ENCODE assay signal across 18 mouse cellular contexts in the genomic region with DNA sequence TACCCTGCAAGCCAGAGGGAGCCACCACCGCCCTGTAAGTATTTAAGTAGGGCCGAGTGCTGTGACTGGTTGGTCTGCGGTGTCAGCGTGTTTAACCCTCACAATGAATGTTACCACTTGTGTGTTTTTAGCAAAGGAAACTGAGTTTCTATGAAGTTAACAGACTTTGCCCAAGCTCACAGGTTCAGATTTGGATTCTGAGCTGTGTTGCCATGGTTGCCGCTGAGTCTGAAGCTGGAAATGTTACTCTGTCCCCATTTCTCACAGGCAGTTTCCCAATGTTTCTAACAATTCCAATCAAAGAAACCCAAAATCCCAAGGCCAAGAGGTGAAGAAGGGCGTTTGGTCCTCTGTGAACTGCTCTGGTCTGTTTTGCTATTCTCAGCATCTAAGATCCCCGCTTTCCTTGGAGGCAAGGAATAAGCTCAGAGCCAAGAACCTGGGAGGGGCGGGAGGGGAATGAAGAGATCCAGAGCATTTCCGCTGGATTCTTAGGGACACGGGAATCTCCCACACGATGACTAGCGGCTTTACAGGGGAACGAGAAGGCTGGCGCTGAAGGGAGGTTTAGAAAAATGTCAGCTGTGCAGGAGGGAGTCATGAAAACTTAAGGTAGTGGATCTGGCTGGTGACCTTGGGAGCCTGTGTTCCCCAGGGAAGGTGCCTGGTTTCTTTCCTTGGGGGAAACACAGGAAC.
DNase-seq lines count a peak whose midpoint lies in the region; ATAC-seq and TF ChIP-seq lines count a peak whose summit lies in the region.
"Had no signal": no experiment of that assay in that cellular context is flagged by ENCODE, and none has a peak within 500 bp of the region (broad histone marks: within the 10 kb centered on the region; RNA-seq: fewer than 3 reads in every experiment).

No protein-coding gene starts in this region.

- peak overlapping the region; percentile 15; the same call in 1 of the 2 replicates for H3K4me3 ChIP-seq in gastrocnemius, adult 2 months
- H3K4me3 ChIP-seq: limb, embryonic 13.5 days; liver, embryonic 15.5 days; midbrain, embryonic 12.5 days; neural tube, embryonic 12.5 days had no signal

- ATAC-seq in erythroid progenitor cell, adult 5-6 weeks (replicated peaks; ENCODE audit: low FRiP score, poor library complexity, severe bottlenecking), result no peak
- no peak for ATAC-seq in CD4-positive, CD25-positive, alpha-beta regulatory T cell, adult 4 months
- ATAC-seq: hindbrain, postnatal 0 days had no signal

- no peak overlapping the region for H3K27ac ChIP-seq in gastrocnemius, adult 2 months
- H3K27ac ChIP-seq: hindbrain, postnatal 0 days; limb, embryonic 13.5 days; liver, embryonic 15.5 days; midbrain, embryonic 12.5 days; neural tube, embryonic 12.5 days had no signal

- no peak for TF ChIP-seq CTCF in gastrocnemius, adult 2 months (IDR thresholded peaks at IDR 0.05)

- intact Hi-C loops in gastrocnemius, adult 2 months (cut with DNase I), result no loop called here

- DNase-seq in gastrocnemius, adult 2 months, result no peak
- DNase-seq in gastrocnemius, postnatal 4 days (ENCODE audit: low spot score in 2 of 2), result no peak
- peak; percentile 41 for DNase-seq in right cerebral cortex, adult 18-20 months
- no peak for DNase-seq in right cerebral cortex, postnatal 25 days
- peak; percentile 40 for DNase-seq in embryo, embryonic 11 days
- peak; percentile 59 for DNase-seq in telencephalon, adult 2 months (ENCODE audit: low read depth, low spot score)
- DNase-seq: adrenal gland, postnatal 36 days; cerebellum, postnatal 14 days; gastrocnemius, postnatal 25 days; kidney, adult 8-10 months; lung, postnatal 36 days had no signal

Comparison
In these comparisons a context has a peak if more than half of its experiments do, and no peak if none do; other contexts are left out.
1. DNase-seq: peak in right cerebral cortex, adult 18-20 months (single experiment), embryo, embryonic 11 days (single experiment) and telencephalon, adult 2 months (single experiment); none in gastrocnemius, adult 2 months (single experiment), gastrocnemius, postnatal 4 days (0 of 2) and right cerebral cortex, postnatal 25 days (single experiment).